Mouse (Mus musculus) 3T3-L1 (cell line): ENCODE results near the gene Zfp62.

Experiments
- DNase-seq: peaks from one replicate; pipeline ENCODE4 v3.0.0-alpha.2; 2015; ENCODE audit warnings: low read depth, low spot score

Gene Zfp62

GRCm38 (mm10) chr11:49203771-49204497 is 842 bp downstream of the Zfp62 start:
- peak; percentile 72 for DNase-seq

GRCm38 (mm10) chr11:49205080-49205590 is 2.0 kb downstream of the Zfp62 start:
- no peak for DNase-seq

GRCm38 (mm10) chr11:49207495-49207894 is 4.4 kb downstream of the Zfp62 start:
- DNase-seq: no peak

- no peak for DNase-seq
These were observed 9.5 kb downstream of the Zfp62 start for GRCm38 (mm10) chr11:49212577-49212976.

GRCm38 (mm10) chr11:49213505-49213904 is 10.4 kb downstream of the Zfp62 start:
- DNase-seq: no peak

- DNase-seq: no peak
These were observed 16.2 kb downstream of the Zfp62 start for GRCm38 (mm10) chr11:49219271-49219670.

GRCm38 (mm10) chr11:49224455-49224854 is 21.4 kb downstream of the Zfp62 start:
- no peak for DNase-seq

- DNase-seq: peak; percentile 94
These were observed 29.7 kb downstream of the Zfp62 start for GRCm38 (mm10) chr11:49232781-49233180.

- peak; percentile 49 for DNase-seq
These were observed 32.5 kb downstream of the Zfp62 start for GRCm38 (mm10) chr11:49235459-49236207.

GRCm38 (mm10) chr11:49236891-49237290 is 33.8 kb downstream of the Zfp62 start:
- DNase-seq: no peak

GRCm38 (mm10) chr11:49237532-49237931 is 34.4 kb downstream of the Zfp62 start:
- no peak for DNase-seq

- no peak for DNase-seq
These were observed 37.2 kb downstream of the Zfp62 start for GRCm38 (mm10) chr11:49240310-49240709.

- no peak for DNase-seq
These were observed 37.8 kb downstream of the Zfp62 start for GRCm38 (mm10) chr11:49240874-49241273.

GRCm38 (mm10) chr11:49241471-49241870 is 38.4 kb downstream of the Zfp62 start:
- no peak for DNase-seq

- DNase-seq: peak; percentile 54
These were observed 40.0 kb downstream of the Zfp62 start for GRCm38 (mm10) chr11:49242944-49243626.

- DNase-seq: peak; percentile 95
These were observed 40.9 kb downstream of the Zfp62 start, which contains the start of gene Mgat1 for GRCm38 (mm10) chr11:49243727-49244594. TSS of gene Mgat1 (plus strand) at chr11:49244191.

- DNase-seq: peak; percentile 77
These were observed 41.5 kb downstream of the Zfp62 start for GRCm38 (mm10) chr11:49244595-49244930.

GRCm38 (mm10) chr11:49245176-49245575 is 42.1 kb downstream of the Zfp62 start:
- DNase-seq: peak; percentile 78

- peak; percentile 55 for DNase-seq
These were observed 42.7 kb downstream of the Zfp62 start for GRCm38 (mm10) chr11:49245634-49246415.

- DNase-seq: no peak
These were observed 43.4 kb downstream of the Zfp62 start for GRCm38 (mm10) chr11:49246523-49246922.
